Comparison of ENCODE assay signal across 10 mouse cellular contexts in genomic region chr9:57723315-57723715, GRCm38 (mm10). TPM values are rescaled to one million over a fixed set of nuclear protein-coding genes. Genes with fewer than 3 reads are reported as not detected.
A peak's percentile ranks its signal among the peaks of the same experiment; 100 is the strongest.
DNase-seq lines count a peak whose midpoint lies in the region; ATAC-seq and TF ChIP-seq lines count a peak whose summit lies in the region.
"Had no signal": no experiment of that assay in that cellular context is flagged by ENCODE, and none has a peak within 500 bp of the region (broad histone marks: within the 10 kb centered on the region; RNA-seq: fewer than 3 reads in every experiment).

No protein-coding gene starts in this region.

- peak; percentile 42 to 56 for DNase-seq in adrenal gland, postnatal 36 days
- peak; percentile 70 for DNase-seq in gastrocnemius, postnatal 14 days
- peak; percentile 41 to 43 for DNase-seq in layer of hippocampus, adult 2 months (ENCODE audit: low spot score in 2 of 2)
- DNase-seq in lung, postnatal 10 days: peak; percentile 87

- H3K27me3 ChIP-seq in intestine, embryonic 16.5 days (replicated peaks; ENCODE audit: control insufficient read depth, insufficient read depth, low read length): no peaks in the 10 kb centered on the region
- H3K27me3 ChIP-seq in intestine, embryonic 15.5 days (replicated peaks): no peaks in the 10 kb centered on the region

- peak; percentile 46; the same call in 1 of the 2 replicates for ATAC-seq in intestine, embryonic 16.5 days
- no peak for ATAC-seq in intestine, embryonic 15.5 days
- ATAC-seq in inflammation-experienced regulatory T-cells, adult 6 months: no peak
- ATAC-seq in megakaryocyte-erythroid progenitor cell, adult 5-6 weeks (replicated peaks; ENCODE audit: low FRiP score, low TSS enrichment, poor library complexity, severe bottlenecking): no peak

- peaks cover 13% of the 10 kb centered on the region; the same call in 1 of the 2 replicates for H3K36me3 ChIP-seq in intestine, embryonic 16.5 days (ENCODE audit: control insufficient read depth, insufficient read depth, low read length)
- peaks cover 13% of the 10 kb centered on the region for H3K36me3 ChIP-seq in intestine, embryonic 15.5 days

- WGBS in intestine, embryonic 16.5 days: 45% methylated on average over 5 of the region's 5 CpGs
- WGBS in intestine, embryonic 15.5 days: 33% methylated on average over 5 of the region's 5 CpGs

- no peak overlapping the region for H3K4me2 ChIP-seq in intestine, embryonic 16.5 days (ENCODE audit: low read depth, low read length)
- no peak overlapping the region for H3K4me2 ChIP-seq in intestine, embryonic 15.5 days (replicated peaks)

- H3K4me1 ChIP-seq in intestine, embryonic 16.5 days (ENCODE audit: control insufficient read depth, insufficient read depth, low read length): peaks cover 8% of the 10 kb centered on the region
- H3K4me1 ChIP-seq in intestine, embryonic 15.5 days (replicated peaks): peaks cover 3% of the 10 kb centered on the region; the same call in 1 of the 2 replicates

- no peaks in the 10 kb centered on the region for H3K9me3 ChIP-seq in intestine, embryonic 16.5 days (ENCODE audit: control insufficient read depth, low read length)
- H3K9me3 ChIP-seq in intestine, embryonic 15.5 days: no peaks in the 10 kb centered on the region

- TF ChIP-seq CTCF in layer of hippocampus, adult 2 months (conservative IDR thresholded peaks at IDR 0.05): no peak

- peak overlapping the region; percentile 46; the same call in 1 of the 2 replicates for H3K27ac ChIP-seq in intestine, embryonic 16.5 days (ENCODE audit: low read length)
- H3K27ac ChIP-seq in intestine, embryonic 15.5 days: no peak overlapping the region
- H3K27ac ChIP-seq in layer of hippocampus, adult 2 months: peak overlapping the region; percentile 80

- intact Hi-C loops in gastrocnemius, postnatal 14 days (cut with DNase I; ENCODE audit: low total_unique reads): no loop called here

- no peak overlapping the region for H3K4me3 ChIP-seq in intestine, embryonic 16.5 days (ENCODE audit: low read length)
- no peak overlapping the region for H3K4me3 ChIP-seq in intestine, embryonic 15.5 days (replicated peaks)
- no peak overlapping the region for H3K4me3 ChIP-seq in layer of hippocampus, adult 2 months

- H3K9ac ChIP-seq in intestine, embryonic 16.5 days (ENCODE audit: low read depth, low read length): no peak overlapping the region
- no peak overlapping the region for H3K9ac ChIP-seq in intestine, embryonic 15.5 days

RNA-seq across cellular contexts. Expression of gene Edc3, which starts 15.0 kb away (rescaled TPM):
- 27.6 and 28.4 TPM in 2 replicates for polyA plus RNA-seq in intestine, embryonic 16.5 days (2015; fragmentation: Nextera tagmentation; extraction: Ambion mirVana)
- 29.6 and 29.9 TPM in 2 replicates for polyA plus RNA-seq in intestine, embryonic 15.5 days (2015; fragmentation: Nextera tagmentation; extraction: Ambion mirVana)
- 1 to 10 TPM; 8.5 to 9.9 TPM for total RNA-seq in adrenal gland, postnatal 36 days (2021)
- 1 to 10 TPM; 6.4 to 6.7 TPM for total RNA-seq in gastrocnemius, postnatal 14 days (2021)
- 10 to 100 TPM; 13.2 to 14.1 TPM for total RNA-seq in layer of hippocampus, adult 2 months (2021)
- 10 to 100 TPM; 22.7 to 32.1 (median 29.1) TPM for polyA plus RNA-seq in inflammation-experienced regulatory T-cells, adult 6 months (2017; shearing (Covaris generic))
- 14.2 and 25.0 TPM in 2 replicates for total RNA-seq in megakaryocyte-erythroid progenitor cell, adult 5-6 weeks (2014; fragmentation: Nextera tagmentation)
- 4.8 and 6.0 TPM in 2 replicates for total RNA-seq in megakaryocyte-erythroid progenitor cell, adult 5-6 weeks (2017)

RNA-seq across cellular contexts. Expression of gene Cyp1a1, which starts 35.6 kb away (rescaled TPM):
- polyA plus RNA-seq in intestine, embryonic 16.5 days (2015; fragmentation: Nextera tagmentation; extraction: Ambion mirVana): not detected in 2 replicates
- polyA plus RNA-seq in intestine, embryonic 15.5 days (2015; fragmentation: Nextera tagmentation; extraction: Ambion mirVana): not detected in 2 replicates
- under 1 TPM in 1 of 2 experiments, not detected in 1; 0.13 TPM for total RNA-seq in adrenal gland, postnatal 36 days (2021)
- under 1 TPM; 0.16 to 0.37 TPM for total RNA-seq in gastrocnemius, postnatal 14 days (2021)
- under 1 TPM in 1 of 2 experiments, not detected in 1; 0.12 TPM for total RNA-seq in layer of hippocampus, adult 2 months (2021)
- polyA plus RNA-seq in inflammation-experienced regulatory T-cells, adult 6 months (2017; shearing (Covaris generic)): under 1 TPM in 2 of 3 experiments, not detected in 1; 0.21 TPM
- 0.52 and 1.7 TPM in 2 replicates for total RNA-seq in megakaryocyte-erythroid progenitor cell, adult 5-6 weeks (2014; fragmentation: Nextera tagmentation)
- 1.3 TPM in 1 of 2 replicates, not detected in the other for total RNA-seq in megakaryocyte-erythroid progenitor cell, adult 5-6 weeks (2017)
- polyA plus RNA-seq: stomach, embryonic 14.5 days had no signal

RNA-seq across cellular contexts. Expression of gene Cyp1a2, which starts 39.8 kb away (rescaled TPM):
- not detected in 2 replicates for polyA plus RNA-seq in intestine, embryonic 16.5 days (2015; fragmentation: Nextera tagmentation; extraction: Ambion mirVana)
- not detected in 2 replicates for polyA plus RNA-seq in intestine, embryonic 15.5 days (2015; fragmentation: Nextera tagmentation; extraction: Ambion mirVana)
- total RNA-seq in adrenal gland, postnatal 36 days (2021): under 1 TPM in 1 of 2 experiments, not detected in 1; 0.40 TPM
- not detected for total RNA-seq in gastrocnemius, postnatal 14 days (2021)
- not detected for total RNA-seq in layer of hippocampus, adult 2 months (2021)
- not detected for polyA plus RNA-seq in inflammation-experienced regulatory T-cells, adult 6 months (2017; shearing (Covaris generic))
- not detected in 2 replicates for total RNA-seq in megakaryocyte-erythroid progenitor cell, adult 5-6 weeks (2014; fragmentation: Nextera tagmentation)
- total RNA-seq in megakaryocyte-erythroid progenitor cell, adult 5-6 weeks (2017): not detected in 2 replicates
- total RNA-seq: layer of hippocampus, adult 18-20 months had no signal
- polyA plus RNA-seq: stomach, embryonic 14.5 days had no signal

RNA-seq across cellular contexts. Expression of gene Clk3, which starts 42.3 kb away (rescaled TPM):
- 55.6 and 63.1 TPM in 2 replicates for polyA plus RNA-seq in intestine, embryonic 16.5 days (2015; fragmentation: Nextera tagmentation; extraction: Ambion mirVana)
- 57.8 and 71.7 TPM in 2 replicates for polyA plus RNA-seq in intestine, embryonic 15.5 days (2015; fragmentation: Nextera tagmentation; extraction: Ambion mirVana)
- 10 to 100 TPM; 60.4 to 72.2 TPM for total RNA-seq in adrenal gland, postnatal 36 days (2021)
- total RNA-seq in gastrocnemius, postnatal 14 days (2021): 10 to 100 TPM; 36.2 to 36.5 TPM
- 10 to 100 TPM; 80.2 to 83.4 TPM for total RNA-seq in layer of hippocampus, adult 2 months (2021)
- 100 to 1,000 TPM in 1 of 3 experiments, 10 to 100 TPM in 2; 75.8 to 110 (median 88.0) TPM for polyA plus RNA-seq in inflammation-experienced regulatory T-cells, adult 6 months (2017; shearing (Covaris generic))
- 58.1 and 73.0 TPM in 2 replicates for total RNA-seq in megakaryocyte-erythroid progenitor cell, adult 5-6 weeks (2014; fragmentation: Nextera tagmentation)
- total RNA-seq in megakaryocyte-erythroid progenitor cell, adult 5-6 weeks (2017): 24.7 and 36.4 TPM in 2 replicates
